Mouse (Mus musculus) skeletal muscle tissue, adult 2 months (tissue): ENCODE measurements around the gene Matn4.
A peak's percentile ranks its signal among the peaks of the same experiment; 100 is the strongest.

Source experiments
- DNase-seq: peaks from one replicate; pipeline ENCODE4 v3.0.0-alpha.2; 2012; ENCODE audit warnings: low read depth, low spot score

Matn4 gene

DNA sequence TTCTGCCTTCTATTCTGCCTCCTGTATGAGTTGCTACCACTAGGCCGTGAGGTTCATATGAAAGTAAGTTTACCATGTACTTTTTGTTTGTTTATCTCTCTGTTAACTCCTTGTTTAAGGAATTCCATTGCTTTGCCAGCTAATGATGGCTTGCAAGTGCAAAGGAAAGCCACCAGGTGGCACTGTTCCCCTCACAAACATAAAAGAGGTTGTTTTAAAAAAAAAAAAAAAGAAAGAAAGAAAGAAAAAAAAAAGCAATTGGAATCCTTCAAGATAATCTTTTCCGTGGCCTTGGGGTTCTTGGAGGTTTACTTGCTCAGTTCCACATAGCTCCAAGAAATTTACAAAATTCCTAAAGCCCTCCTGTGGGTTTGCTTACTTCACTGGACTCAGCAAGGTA is 12.2 kb upstream of the Matn4 start:
- DNase-seq: no peak

- DNase-seq: no peak
These were observed 9.6 kb upstream of the Matn4 start for GRCm38 (mm10) chr2:164414581-164414980.

DNA sequence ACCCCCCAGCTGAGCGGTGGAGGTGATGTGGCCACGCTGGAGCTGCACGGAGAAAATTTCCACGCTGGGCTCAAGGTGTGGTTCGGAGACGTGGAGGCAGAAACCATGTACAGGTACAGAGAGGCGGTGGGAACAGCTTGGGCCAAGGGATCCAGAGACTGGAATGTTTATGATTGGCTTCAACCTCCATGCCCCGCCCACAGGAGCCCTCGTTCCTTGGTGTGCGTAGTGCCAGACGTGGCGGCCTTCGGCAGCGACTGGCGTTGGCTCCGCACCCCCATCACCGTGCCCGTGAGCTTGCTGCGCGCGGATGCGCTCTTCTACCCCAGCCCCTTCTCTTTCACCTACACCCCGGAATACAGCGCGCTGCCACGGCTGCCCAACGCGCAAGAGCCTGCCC is 9.2 kb upstream of the Matn4 start:
- no peak for DNase-seq

GRCm38 (mm10) chr2:164407708-164408107 is 2.7 kb upstream of the Matn4 start:
- DNase-seq: peak; percentile 42

GRCm38 (mm10) chr2:164405519-164405918 is 559 bp upstream of the Matn4 start:
- no peak for DNase-seq

GRCm38 (mm10) chr2:164404082-164404990 is 624 bp downstream of the Matn4 start:
- no peak for DNase-seq

- no peak for DNase-seq
These were observed 1.4 kb downstream of the Matn4 start for GRCm38 (mm10) chr2:164403396-164404081.

GRCm38 (mm10) chr2:164402906-164403305 is 2.1 kb downstream of the Matn4 start, which contains the start of gene Rbpjl:
Gene Rbpjl (plus strand): TSS chr2:164403141.
- peak; percentile 55 for DNase-seq

DNA sequence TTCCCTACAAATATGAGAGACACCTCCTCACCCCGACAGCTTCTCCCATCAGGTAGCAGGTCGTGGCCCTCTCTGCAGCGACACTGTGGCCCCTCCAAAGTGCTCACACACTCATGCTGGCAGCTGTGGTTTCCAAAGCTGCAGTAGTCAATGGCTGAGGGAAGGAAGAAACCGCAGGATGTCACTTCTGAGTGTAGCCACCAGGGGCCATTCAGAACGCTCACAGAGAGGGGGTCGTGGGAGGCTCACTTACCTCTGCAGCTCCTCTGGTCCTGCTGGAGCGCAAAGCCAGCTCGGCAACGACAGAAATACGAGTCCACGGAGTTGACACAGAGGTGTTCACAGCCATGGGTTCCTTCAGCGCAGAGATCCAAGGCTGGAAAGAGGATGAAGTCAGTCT is 8.0 kb downstream of the Matn4 start:
- no peak for DNase-seq

GRCm38 (mm10) chr2:164396076-164396475 is 8.9 kb downstream of the Matn4 start:
- no peak for DNase-seq

DNA sequence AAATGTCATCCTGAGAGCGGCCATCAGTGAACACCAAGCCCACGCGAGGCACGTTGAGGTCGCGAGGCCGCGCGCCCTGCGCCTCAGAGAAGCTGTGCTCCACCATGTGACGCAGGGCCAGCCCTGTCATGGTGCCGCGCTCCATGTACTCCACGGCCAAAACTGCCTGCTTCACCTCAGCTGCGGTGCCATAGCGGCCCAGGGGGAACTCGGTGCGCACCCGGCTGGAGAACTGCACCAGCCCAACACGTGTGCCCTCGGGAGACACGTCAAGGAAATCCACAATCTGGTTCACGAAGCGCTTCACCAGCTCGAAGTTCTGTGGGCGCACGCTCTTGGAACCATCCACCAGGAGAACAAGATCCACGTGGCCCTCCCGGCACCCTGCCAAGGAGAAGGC is 11.8 kb downstream of the Matn4 start:
- DNase-seq: no peak

DNA sequence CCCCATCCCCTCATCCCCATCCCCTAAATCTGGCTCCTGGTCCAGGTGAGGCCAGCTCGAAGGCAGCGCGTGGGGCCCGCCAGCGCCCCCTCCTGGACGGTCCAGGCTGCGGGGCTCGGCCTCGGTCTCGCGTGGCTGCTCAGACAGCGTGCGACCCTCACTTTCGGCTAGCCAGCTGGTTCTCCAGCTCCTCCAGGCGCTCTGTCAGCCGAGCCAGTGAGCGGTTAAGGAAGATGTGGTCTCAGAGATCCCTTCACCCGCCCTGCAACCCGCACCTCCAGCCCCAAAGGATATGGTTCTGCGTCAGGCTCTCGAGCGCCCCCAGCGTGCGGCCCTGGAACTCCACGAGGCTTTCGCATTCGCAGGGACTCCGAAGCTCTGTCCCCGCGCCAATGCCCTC is 15.5 kb downstream of the Matn4 start:
- DNase-seq: peak; percentile 28

DNA sequence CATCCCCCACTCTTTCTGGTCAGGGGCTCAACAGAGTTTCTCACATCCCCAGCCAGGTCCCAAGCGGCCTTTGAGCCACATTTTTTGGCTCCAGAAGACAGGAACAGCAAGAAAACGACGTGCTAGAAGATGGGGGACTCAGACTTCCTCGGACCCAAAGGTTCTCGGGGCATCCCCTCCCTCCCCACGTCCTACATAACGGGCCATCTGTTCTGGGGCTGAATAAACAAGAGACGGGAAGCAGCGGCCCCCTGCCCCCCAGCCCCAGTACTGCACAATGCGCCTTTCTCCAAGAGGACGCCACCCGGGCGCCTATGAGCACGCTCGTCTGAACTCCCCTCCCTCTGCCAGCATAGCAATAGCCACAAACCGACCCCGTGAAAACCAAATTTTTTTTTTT is 15.9 kb downstream of the Matn4 start, which contains the start of gene Slpi:
Gene Slpi (minus strand): TSS at position 76 of the 400 bp plus-strand sequence.
- DNase-seq: no peak

- DNase-seq: no peak
These were observed 18.0 kb downstream of the Matn4 start for GRCm38 (mm10) chr2:164386953-164387352.

GRCm38 (mm10) chr2:164385927-164386763 is 18.8 kb downstream of the Matn4 start:
- DNase-seq: no peak

GRCm38 (mm10) chr2:164383656-164384399 is 21.1 kb downstream of the Matn4 start:
- no peak for DNase-seq

DNA sequence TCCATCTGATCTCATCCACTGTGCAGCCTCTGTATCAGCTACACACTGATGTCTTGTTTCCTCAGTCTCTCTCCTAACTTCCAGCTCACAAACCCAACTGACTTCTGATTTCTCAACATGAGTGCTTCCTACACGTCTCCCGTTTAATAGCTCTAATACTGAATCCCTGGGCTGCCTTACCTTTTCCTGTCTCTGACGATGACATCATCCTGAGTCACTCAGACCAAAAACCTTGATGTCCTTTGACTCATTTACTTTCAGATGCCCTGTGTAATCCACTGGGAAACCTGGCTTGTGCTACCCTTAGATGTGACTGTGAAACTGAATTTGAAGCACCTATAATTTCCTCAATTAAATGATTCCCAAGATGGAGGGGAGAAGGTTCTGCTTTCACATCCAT is 22.0 kb downstream of the Matn4 start:
- no peak for DNase-seq

DNA sequence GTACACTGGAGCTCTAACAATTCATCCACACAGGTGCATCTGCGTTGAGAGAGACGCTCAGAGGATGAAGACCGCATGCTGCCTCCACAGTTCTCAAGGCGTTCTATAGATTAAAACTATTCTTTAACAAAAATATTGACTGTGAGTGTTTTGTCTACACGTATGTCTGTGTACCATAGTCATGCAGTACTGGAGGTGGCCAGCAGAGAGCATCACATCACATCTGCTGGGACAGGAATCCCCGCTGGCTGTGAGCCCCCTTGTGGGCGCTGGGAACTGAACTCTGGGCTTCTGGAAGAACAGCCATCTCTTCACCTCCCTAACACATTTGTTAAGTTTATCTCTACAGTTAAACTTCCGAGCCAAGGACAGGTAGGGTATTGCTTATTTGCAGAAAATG is 23.2 kb downstream of the Matn4 start:
- no peak for DNase-seq

DNA sequence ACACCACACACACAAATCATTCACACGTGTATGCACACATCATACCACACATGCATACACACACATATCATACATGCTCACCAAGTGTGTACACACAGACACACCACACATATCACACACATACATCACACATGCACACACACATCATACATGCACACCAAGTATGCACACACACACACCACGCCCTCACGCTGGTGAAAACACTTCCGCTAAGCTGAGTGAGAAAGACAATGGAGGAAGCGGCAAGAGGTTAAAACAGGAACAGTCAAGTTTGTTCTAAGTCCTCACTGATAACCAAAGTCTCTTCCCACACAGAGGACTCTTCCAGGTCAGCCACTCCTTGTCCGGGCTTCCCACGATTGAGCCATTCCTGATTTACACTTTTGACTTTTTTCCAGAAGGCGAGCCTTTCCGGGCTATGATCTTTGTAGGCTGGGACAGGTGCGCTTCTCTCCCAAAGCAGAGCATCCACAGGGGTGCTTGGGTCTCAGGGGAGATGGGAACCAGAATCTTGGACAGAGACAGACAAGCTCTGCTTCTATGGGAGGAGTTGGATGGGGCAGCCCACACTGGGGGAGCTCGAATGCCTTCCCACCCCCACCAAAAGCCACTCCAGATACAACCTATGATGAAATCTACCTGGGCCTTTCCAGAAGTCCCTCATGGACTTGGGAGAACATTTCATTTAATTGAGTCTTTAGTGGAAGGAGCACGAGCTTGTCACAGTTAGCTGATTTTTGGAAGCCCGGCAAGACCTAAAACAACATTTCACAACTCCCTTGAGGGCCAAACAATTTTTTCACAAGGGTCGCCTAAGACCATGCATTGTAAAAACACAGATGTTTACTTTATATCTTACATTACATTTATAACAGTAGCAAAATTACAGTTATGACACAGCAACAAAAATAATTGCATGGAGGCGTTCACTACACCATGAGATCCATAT is 27.2 kb downstream of the Matn4 start:
- no peak for DNase-seq

- no peak for DNase-seq
These were observed 31.8 kb downstream of the Matn4 start for GRCm38 (mm10) chr2:164373187-164373586.
